Mouse (Mus musculus) kidney, adult 2 months (tissue): ENCODE results near the gene Slco2b1.

ENCODE experiments used
- CTCF ChIP-seq: fragments of 200-500 bp; conservative IDR thresholded peaks from 2 replicates; pipeline ENCODE4 v1.5.1; 2011; ENCODE audit warnings: low read depth, mild to moderate bottlenecking, control low read depth, low read length, moderate library complexity, mixed read lengths; ENCODE audit not compliant: insufficient read depth, insufficient read length
- POLR2A ChIP-seq: fragments of 200-500 bp; IDR thresholded peaks from one replicate; pipeline ENCODE4 v1.6.1; 2011; ENCODE audit warnings: low read depth, low read length, control low read depth

DNA sequence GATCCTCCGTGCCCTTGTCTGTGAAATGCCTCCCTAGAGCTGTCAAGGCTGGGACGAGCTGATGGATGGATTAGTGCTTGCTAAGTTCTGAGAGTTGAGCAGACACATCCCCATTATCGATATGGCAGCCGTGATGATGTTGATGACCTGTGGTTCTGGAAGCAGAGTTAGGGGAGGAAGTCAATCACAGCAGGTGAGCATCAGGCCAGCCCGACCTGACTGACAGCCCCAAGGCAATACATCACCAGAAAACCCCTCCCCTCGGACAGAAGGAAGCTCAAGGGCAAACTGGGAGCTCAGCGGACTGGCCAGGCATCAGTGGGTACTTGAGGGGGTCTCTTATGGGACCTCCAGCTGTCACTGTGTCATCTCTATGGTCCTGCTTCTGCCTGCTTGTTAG is 1.1 kb downstream of the Slco2b1 start:
- no peak for TF ChIP-seq POLR2A
- no peak for TF ChIP-seq CTCF
